Mouse (Mus musculus) adrenal gland, postnatal 4 days (tissue): Measurements from ENCODE around the gene BC030867. TPM values are rescaled to one million over a fixed set of nuclear protein-coding genes. Genes with fewer than 3 reads are reported as not detected.
A peak's percentile ranks its signal among the peaks of the same experiment; 100 is the strongest.

Experiments used
- DNase-seq, 2 experiments: peaks; one replicate each; pipeline ENCODE4 v3.0.0; 2021 to 2022; ENCODE audit warnings: low spot score in 2 of 2, mixed read lengths in 2 of 2
- total RNA-seq, 2 experiments: library from RNA; stranded (reverse); gene quantifications; 2 replicates each; pipeline ENCODE4 v1.2.3; 2021

BC030867 gene
- total RNA-seq, 2 experiments from 2014 or later = 4.8 to 6.0 TPM

DNA sequence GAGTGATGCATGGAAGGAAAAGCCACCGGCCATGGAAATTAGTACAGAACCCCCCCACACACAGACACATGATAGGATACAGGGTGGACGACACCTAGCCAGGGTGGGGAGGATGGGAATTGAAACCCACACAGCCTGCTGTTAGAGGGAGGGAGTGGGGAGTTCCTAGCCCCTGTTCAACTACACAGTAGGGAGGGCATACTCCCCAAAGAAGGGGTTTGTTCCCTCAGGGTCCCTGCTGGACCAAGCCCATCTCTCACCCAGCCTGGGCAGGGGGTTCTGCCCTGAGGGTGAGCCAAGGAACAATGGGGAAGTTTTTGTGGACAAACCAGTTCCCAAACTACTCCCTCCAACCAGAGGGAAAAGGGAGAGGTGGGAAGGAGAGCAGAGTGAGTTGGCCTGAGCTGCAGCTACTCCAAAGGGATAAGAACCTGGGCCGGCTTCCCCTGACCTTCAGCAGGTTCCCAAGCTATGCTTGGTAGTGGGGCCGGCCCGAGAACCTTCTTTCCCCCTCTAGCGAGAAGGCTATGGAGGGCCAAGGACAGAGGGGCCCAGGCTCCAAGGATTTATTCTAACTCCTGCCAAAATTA lies 40.9 kb downstream of the BC030867 start:
- DNase-seq = no peak

DNA sequence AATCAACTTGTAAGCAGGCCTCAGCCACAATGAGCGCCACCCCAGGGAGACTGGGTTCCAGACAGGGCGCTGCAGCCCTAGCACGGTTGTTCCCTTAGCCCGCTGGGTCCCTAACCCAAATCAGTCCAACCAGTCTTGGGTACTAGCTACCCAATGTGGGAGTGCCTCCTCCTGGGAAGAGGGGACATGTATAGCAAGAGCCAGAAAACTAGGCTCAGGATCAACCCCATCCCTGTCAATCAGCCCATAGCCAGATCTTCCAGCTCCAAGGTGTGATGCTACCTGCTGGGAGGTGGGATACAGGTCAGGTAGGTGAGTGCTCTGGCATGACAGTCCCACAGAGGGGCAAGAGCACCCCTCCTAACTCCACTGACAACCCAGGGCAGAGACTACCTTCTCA lies 41.5 kb downstream of the BC030867 start:
- DNase-seq = no peak

DNA sequence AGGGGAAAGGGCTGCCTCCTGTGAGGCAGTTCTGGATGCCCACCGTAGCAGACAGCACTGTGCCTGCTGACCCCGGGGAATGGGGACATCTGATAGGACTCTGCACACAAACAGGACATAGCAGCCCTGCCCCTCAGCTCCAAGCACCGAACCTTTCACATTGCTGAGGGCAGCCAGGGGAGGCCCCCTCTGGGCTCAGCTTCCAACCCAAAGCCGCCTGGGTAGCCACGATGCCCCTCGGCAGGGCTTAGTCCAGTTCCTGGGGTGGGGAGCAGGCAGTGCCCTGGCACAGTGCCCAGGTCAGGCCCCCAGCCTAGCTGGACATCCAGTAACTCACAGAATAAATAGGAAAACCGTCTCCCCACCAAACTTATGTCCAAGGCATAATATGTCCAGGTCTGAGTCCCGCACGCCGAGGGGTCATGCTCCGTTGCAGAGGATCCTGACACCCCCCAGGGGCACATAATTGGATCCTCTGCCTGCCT lies 42.4 kb downstream of the BC030867 start:
- DNase-seq = no peak

DNA sequence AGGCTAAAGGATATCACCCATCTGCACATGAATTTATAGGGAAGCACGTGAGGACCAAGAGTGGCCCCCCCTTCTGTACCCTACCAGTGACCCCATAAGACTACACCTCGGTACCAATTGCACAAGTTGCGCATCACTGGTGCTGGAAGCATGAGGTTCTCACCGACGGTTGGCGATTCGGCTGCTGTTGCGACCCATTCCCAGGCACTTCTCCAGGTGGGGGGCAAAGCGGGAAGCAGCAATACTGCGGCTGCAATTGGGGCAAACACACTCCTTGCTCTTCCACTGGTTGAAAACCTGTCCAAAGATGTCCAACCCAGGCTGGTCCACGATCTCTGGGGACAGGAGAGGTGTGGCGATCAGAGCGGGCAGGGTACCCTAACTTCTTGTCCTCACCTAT lies 45.3 kb downstream of the BC030867 start:
- no peak for DNase-seq

DNA sequence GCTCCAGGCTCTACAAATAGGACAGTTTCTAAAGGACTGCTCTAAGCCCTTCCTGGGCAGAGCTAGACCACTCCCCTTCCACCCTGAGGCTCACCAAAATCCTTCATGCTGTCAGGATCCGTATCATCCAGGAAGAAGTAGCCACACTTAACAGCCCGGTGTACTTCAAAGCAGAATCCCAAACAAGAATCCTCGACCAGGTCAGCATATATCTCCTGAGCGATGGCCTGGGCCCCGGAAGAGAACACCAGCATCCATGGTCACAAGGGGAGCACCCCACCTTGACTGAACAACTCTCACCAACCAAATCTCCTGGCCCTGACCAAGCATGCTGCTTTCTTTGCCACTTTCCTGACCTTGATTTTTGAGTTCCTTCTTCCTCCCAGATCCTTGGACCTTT lies 45.7 kb downstream of the BC030867 start:
- DNase-seq = no peak

DNA sequence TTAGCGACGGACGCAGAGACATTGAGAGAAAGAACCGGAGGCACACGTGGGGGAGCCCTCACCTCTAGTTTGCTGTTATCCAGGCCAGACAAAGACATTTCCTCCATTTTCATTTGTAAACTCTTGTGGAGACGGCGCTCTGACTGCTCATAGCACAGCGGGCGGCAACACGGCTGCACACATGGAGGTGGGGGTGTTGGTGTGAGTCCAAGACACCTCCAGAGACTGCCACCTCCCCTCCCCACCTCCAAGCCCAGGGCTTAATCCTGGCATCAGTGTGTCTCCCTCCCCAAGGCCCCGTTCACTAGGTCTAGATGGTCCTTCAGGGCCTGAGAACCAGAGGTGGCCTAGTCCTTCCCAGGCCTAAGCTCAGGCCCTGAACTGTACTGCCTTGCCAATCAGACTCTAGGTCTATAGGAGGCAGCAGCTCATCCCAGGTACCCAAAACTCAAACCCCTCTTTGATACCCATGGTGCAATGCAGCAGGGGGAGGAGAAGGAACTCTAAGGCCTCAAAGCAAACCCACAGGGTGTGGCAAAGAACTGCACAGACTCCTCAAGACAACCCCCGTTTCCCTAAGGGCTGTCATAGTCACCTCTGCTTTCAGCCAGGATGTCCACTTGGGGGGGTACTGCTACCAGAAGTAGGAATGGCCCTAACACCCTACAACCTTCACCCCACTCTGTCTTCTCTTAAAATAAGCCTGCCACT lies 46.4 kb downstream of the BC030867 start:
- DNase-seq = no peak

DNA sequence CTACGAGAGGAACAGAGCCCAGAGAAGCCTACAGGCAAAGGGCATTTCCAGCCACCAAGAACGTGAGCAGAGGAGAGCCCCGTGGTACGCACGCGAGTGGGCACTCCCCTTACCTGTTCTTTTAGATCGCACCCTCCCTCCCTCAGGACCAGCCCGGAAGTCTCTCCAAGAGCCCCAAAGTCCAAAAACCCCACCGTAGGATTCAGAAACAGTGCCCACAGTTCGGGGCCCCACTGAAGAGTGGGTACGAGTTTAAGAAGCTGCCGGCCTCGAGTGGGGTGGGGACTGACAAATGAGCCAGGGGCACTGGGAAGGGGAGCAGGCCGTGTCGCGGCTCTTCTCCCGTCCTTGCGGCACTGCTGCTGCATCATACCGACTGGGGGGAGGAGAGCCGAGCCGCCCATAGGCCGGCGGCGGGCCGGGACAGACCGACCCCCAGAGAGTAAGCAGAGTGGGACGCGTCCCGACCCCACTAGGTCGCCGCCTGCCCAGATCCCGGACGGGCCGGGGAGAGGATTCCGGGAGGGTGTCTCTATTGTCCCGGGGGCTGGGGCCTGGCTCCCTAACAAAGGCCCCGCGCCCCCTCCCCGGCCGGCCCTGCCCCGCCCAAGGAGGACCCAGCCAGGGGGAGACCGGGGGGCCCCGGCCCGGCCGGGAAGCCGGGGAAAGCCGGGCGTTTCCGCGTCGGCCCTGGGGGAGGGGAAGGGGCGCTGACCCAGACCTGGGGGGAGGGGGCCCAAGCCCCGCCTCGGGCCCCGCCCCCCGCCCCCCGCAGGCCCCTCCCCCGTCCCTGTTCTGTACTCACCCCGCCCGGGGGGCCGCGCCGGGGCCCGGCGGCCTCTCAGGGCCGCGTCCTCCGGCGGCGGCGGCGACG lies 47.2 kb downstream of the BC030867 start:
- peak in 1 of 2 experiments; percentile 60 for DNase-seq

GRCm38 (mm10) chr11:102296491-102297472 lies 48.1 kb downstream of the BC030867 start, which contains the start of gene Atxn7l3:
Gene Atxn7l3 (minus strand): TSS chr11:102296631.
- DNase-seq = peak; percentile 91 to 97

DNA sequence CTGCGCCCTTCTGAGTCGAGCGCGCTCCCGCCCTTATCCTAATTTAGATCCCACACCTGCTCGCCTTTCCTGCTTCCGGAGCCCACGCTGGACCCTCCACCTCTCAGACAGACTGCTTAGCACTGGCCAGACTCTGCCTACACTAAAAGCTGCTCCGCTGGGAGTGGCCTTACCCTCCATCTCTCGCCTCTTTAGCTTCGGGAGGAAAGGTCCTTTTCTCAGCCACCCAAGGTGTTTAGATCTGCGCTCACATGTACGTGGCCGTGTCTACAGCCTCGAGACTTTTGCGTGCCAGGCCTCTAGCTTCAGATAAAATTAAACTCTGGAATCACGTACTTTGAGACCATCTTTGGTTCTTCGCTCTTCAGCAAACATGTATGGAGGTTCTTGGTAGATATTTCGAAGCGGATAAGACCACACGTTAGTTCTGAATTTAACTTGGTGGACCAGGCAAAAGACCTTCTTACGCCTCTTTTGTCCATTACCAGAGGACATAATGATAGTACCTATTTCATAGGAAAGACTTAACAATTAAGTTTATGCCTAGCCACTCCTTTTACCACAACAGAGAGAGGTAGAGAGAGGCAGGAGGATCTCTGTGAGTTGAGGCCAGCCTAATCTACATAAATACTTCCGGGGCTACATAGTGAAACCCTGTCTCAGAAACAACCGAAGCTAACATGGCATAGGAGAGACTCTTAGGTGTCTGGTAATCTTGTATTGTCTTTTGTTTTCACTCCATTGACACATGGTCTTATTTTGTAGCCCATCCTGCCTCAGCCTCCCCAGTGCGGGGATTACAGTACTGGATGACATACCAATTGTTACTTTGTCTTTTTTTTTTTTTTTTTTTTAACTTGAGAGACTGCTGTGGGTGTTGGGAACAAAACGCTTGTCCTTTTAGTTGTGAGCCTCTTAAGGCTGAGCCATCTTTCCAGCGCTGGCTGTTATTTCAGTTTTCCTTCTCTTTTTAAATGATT lies 49.2 kb downstream of the BC030867 start:
- no peak for DNase-seq

GRCm38 (mm10) chr11:102299839-102300238 lies 51.2 kb downstream of the BC030867 start:
- no peak for DNase-seq

DNA sequence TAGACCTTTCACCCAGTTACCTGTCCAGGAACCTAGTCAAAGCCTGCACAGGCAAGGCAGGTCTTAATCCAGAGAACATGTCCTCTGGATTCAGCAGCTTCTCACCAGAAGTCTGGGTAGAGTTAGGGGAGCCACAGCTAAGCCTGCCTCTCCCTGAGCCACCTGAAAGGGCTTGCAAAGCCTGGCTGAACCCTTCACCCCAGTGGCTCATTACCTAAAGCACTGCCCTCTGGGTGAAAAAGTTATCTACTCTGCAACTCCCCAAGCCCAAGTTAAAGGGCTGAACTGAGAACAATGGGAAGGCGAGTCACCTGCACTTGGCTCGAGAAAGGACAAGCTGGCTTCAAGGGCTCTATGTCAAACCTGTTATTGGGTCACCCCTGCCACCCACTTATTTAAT lies 55.5 kb downstream of the BC030867 start:
- DNase-seq = no peak

GRCm38 (mm10) chr11:102305359-102305758 lies 56.7 kb downstream of the BC030867 start:
- no peak for DNase-seq

DNA sequence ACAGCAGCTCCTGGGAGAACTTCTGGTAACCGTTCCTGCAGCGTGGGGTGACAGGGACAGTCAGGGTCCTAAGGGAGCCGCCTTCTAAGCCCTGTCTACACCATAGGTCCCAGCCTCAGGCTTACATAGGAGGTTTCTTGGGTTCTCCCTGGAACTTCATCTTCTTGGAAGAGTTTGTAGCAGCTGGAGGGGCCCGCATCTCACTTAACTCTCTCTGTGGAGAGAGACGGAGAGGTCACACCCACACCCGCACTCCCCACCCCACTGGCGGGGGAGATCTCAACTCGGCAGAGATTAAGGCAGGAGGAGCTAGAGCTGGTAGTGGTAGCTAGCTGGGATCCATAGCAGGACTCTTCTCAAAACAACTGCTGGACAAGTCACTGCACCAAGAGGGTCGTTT lies 59.4 kb downstream of the BC030867 start:
- DNase-seq = no peak

DNA sequence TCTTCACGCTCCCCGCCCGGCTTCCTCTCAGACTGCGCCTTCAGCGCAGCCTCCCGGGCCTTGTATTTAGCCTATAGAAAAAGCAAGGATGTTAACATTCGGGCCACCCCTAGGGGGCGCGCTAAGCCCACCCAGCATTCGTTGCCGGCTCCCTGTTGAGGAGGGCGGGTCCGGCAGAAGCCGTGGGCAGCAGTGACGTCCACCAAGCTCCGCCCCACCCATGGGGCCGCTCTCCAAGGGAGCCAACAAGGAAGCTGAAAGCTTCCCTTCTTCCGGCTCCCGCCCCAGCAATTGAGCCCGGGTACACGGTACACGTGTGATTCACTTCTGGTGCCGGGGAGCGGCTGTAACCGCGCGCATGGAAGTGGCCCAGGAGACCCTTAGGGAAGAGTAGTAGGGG lies 60.3 kb downstream of the BC030867 start:
- peak; percentile 95 to 96 for DNase-seq

DNA sequence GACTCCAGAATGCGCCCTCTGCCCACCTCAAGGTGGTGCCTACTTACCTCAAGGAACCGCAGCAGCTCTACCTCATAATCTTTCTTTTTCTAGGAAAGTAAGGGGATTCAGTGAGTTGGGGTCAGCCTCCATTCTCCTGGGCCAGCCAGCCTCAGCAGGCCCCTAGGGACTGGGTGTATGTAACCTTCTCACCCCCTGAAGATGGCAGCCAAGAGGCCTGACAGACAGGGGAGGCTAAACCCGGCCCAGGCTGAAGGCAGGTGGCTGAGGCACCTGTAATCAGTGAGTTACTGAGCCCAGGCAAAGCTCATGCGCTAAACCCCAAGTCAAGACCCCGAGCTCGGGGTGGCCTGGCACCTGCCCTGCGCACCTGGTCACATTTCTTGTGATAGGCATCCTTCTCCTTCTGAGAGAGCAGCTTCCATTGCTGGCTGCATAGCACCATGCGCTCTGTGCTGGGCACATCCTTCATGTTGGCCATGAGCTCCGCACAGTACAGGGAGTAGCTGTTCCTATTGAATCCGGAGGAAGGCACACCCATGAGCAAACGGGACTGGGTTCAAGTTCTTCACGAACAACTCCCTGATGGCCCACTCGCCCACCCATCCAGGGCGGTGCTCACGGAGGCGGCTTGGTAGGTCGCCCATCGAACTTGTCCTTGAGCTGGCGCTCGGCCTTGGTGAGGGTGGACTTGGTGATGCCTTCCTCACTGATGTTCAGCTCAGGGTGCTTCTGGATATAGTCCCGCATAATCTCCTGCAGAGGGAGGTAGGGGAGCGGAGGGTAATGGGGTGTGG lies 61.3 kb downstream of the BC030867 start:
- no peak for DNase-seq

GRCm38 (mm10) chr11:102310768-102311695 lies 62.4 kb downstream of the BC030867 start:
- no peak for DNase-seq

DNA sequence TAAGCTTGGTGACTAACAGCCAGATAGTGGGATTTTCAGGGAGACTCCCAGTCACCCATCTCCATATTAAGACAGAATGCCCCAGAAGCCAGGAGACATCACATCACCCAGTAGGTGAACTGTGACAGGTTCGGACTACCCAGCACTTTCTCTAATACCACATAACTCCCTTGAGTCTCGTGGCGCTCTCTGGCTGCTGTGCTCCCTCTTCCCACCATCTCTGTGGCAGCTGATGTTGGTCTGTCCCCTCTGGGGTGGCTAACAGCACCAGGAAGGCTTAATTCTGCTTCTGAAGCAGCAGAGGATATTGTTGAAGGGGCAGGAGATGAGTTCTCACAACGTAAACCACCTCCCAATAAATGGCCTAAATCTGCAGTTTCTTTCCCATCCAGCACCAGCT lies 63.3 kb downstream of the BC030867 start:
- no peak for DNase-seq
